Comparison of ENCODE assay signal across 1 mouse cellular context in genomic region chr7:80207314-80207731, GRCm38 (mm10).
A peak's percentile ranks its signal among the peaks of the same experiment; 100 is the strongest.
TF ChIP-seq lines count a peak whose summit lies in the region.

No protein-coding gene starts in this region.

TF ChIP-seq in CH12.LX, 34 proteins besides CTCF, POLR2A, EP300 and RAD21:
- no peak for TF ChIP-seq HCFC1 (IDR thresholded peaks at IDR 0.05; ENCODE audit: low read depth, low read length)
- 0 out of 2 replicates have a peak, but pooled peaks have one; percentile 5 for TF ChIP-seq IRF4 (IDR thresholded peaks at IDR 0.05; ENCODE audit: low read depth, low read length)
- TF ChIP-seq GABPA (IDR thresholded peaks at IDR 0.05; ENCODE audit: insufficient replicate concordance, low read depth, low read length), result no peak
- TF ChIP-seq ZC3H11A (IDR thresholded peaks at IDR 0.05; ENCODE audit: low read depth, low read length), result no peak
- no peak for TF ChIP-seq MAX (IDR thresholded peaks at IDR 0.05; ENCODE audit: low read length)
- 0 out of 2 replicates have a peak, but pooled peaks have one; percentile 20 for TF ChIP-seq ELF1 (IDR thresholded peaks at IDR 0.05; ENCODE audit: low read depth, low read length)
- no peak for TF ChIP-seq POLR2AphosphoS2 (IDR thresholded peaks at IDR 0.05; ENCODE audit: low read depth, low read length)
